Mouse (Mus musculus) retina, postnatal 1 day (tissue): ENCODE results near the gene Foxp1.
A peak's percentile ranks its signal among the peaks of the same experiment; 100 is the strongest.

ENCODE experiments used
- DNase-seq: peaks from one replicate; pipeline ENCODE4 v3.0.0-alpha.2; 2012

Gene Foxp1

DNA sequence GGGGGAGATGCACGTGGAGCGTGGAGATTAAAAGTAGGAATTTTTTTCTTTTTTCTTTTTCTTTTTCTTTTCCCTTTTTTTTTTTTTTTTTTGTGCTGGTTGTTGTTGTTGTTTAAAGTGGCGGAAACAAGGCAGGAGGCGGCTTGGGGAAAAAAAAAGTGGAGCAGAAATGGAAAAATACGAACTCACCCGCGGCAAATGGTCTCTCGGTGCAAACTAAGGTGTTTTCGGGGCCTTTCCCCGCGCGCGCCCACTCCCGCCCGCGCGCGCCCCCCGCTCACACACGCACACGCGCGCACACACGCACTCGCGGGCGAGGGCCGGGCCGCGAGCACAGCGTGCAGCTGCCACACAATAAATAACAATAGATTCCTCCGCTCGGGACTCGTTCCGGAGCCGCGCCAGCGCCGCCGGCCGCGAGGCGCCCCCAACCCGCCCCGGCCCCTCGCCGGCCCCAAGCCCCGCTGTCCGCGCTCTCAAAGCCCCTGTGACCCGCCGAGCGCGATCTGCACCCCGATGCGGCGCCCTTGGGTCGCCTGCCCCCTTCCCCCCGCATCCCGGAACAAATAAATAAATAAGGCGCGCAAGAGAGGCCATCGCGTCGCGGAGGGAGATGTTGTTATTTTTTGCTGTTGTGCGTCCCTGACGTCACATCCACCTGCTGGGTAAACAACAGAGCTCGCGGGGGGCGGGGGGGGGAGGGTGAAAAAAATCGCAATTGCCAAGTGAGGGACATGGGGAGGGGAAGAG lies at the start of gene Foxp1:
Gene Foxp1 (minus strand): TSS at position 363 of the 750 bp plus-strand sequence.
- DNase-seq = peak; percentile 95

DNA sequence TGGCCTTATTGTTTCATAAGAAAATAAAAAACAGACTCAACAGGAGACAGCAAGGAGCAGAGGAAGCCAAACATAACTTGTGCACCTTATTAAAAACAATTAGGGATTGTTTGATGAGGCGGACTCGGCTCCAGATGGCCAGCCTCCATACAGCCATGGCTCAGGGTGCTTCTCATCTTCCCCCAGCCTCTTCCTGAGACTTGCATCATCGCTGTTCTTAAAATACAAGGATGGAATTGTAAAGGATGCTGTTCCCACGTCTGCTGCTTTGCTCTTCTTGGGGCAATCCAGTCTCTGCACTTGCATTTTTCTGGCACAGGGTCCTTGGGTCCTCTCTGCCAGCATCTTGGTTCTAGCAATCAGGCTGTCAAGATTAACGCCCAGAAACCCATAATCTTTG lies 49.5 kb upstream of the Foxp1 start:
- no peak for DNase-seq

DNA sequence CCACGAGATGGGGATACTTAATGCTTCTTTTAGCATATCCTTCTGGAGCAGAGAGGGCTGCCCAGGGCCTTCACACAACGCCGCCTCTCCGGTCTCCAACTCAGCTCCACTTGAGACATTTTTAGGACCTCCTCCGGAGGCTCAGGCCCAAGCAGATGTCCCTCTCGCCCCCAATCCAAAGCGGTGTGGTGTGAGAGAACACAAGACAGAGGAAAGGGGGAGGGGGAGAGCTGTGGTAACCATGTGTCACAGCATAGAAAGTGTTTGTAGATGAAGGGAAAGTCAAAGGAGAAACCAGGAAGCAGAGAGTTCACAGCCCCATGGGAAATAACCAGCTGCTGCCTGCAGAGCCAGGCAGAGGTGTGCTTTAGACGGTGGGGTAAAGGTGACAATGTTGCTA lies 44.4 kb upstream of the Foxp1 start:
- DNase-seq = no peak

DNA sequence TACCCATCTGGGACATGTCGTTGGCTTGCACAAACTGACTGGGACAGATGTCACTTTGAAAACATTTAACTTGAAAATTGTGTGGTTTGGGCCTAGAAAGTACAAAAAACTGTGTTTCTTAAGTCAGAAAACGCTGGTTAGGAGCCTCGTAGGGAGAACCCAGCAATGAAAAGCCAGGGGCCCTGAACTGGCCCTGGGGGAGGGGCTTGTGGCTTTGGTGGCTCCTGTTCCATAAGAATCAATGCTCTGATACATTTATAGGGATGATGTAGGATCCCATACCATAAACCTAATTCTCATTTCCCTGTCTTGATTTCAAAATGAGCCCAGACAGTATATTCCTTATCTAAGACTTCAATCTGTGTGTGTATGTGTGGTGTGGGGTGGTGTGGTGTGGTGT lies 42.2 kb upstream of the Foxp1 start:
- no peak for DNase-seq

DNA sequence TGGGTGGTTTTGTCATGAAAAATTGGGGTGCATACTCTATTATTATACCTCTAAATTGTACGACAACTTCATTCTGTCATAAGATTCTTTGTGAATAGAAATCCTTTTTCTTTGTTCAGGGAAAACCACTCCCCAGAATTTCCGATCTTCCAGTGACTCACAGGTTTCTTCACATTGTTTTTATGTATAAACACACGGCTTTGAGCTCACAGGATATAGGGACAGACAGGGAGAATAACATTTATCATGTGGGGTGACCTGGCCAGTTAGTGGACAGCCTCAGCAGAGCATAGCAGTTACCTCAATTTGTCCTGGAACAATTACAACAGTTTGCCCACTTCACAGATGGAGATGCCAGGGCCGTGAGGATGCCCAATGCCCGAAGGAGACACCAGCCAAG lies 34.4 kb upstream of the Foxp1 start:
- no peak for DNase-seq

DNA sequence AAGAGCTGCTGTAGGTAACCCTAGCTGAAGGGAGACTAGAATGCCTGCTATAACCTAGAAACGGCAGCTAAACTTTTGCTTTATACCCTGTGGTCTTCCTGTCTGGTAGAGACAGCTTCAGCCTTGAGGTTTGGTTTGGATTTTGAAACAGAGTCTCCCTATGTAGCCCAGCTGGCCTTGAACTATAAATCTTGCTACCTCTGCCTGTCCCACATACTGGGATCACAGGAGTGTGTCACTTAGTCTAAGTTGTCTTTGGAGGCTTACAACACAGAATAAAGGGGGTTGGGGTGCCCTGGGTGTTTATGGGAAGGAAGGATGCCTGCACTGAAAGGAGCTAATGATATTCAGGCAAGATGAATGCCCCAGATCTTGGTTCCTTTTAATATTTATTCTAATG lies 30.3 kb upstream of the Foxp1 start:
- DNase-seq = no peak

DNA sequence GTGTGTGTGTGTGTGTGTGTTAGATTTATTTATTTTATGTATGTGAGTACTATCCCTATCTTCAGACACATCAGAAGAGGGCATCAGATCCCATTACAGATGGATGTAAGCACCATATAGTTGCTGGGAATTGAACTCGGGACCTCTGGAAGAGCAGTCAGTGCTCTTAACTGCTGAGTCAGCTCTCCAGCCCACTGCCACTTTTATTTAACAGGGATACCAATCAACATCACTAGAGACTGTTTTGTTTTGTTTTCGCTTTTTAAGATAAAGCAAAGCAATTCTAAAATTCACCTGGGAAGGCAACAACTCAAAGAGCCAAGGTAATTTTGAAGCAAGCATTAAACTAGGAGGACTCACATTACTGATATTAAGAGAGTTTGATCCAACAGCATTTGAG lies 23.9 kb upstream of the Foxp1 start:
- no peak for DNase-seq

DNA sequence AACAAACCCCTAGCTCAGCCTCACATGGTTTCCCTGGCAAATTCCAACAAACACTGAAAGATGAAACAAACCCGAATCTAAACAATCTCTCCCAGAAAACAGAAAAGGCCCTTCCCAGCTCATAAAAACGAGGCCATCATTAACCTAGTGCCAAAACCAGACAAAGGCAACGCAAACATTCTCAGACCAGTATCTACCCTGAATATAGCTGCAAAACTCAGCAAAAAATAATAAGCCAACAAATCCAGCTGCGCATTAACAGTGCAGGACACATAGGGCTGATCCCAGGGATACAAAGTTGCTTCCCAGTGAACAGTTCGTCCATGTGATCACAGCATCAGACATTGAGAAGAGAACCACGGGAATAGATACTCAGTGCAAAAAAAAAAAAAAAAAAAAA lies 22.9 kb upstream of the Foxp1 start:
- no peak for DNase-seq

DNA sequence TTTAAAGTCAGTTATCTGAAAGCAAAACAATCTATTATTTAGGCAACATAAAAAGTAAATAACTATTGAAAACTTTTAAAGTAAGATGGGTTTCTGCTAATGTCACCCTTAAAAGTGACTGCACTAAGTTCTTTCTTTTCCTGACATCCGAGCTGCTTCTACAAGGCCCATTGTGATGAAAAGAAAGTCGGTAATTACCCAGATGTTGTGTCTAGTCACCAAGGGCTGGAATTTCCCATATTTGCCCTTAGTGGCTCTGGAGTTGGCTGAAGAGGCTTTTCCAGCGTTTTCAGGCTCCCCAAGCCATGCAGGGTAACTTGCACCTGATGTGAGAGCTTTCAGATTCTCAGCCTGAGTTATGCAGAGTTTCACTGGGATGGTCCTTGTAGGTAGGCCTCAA lies 18.6 kb upstream of the Foxp1 start:
- DNase-seq = no peak

DNA sequence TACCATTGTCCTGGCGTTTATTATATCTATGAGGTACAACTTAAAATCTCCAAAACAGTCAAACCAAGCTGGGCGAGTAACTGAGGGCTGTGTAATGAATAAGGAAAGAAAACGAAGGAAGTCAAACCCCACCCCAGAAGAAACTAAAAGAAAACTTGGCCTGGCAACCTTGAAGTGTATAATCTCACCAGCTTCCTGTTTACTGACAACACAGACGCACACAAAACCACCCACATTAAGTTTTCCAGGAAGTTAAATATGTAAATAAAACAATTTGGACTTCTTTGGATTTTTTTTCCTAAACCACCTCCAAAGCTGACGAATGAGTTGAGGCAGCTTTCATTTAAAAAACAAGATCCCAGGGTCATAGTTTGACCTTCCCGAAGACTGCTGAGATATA lies 18.1 kb upstream of the Foxp1 start:
- no peak for DNase-seq

DNA sequence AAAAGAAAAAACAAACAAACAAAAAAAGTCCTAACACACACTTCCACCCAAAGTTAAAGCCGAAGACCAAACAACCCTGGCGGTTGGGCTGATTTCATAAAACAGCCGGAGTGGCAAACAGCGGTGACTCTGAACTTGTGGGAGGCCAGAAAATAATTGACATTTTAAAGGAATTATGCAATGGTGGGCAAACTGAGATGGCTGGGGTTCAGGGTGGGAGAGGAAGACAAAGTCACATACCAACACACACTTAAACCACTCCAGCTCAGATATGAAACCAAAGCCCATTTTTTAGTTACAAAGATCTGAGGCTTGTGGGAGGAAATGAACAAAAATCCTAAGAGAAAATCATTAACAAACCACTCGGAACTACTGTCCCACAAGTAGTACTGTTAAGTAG lies 17.6 kb upstream of the Foxp1 start:
- no peak for DNase-seq

DNA sequence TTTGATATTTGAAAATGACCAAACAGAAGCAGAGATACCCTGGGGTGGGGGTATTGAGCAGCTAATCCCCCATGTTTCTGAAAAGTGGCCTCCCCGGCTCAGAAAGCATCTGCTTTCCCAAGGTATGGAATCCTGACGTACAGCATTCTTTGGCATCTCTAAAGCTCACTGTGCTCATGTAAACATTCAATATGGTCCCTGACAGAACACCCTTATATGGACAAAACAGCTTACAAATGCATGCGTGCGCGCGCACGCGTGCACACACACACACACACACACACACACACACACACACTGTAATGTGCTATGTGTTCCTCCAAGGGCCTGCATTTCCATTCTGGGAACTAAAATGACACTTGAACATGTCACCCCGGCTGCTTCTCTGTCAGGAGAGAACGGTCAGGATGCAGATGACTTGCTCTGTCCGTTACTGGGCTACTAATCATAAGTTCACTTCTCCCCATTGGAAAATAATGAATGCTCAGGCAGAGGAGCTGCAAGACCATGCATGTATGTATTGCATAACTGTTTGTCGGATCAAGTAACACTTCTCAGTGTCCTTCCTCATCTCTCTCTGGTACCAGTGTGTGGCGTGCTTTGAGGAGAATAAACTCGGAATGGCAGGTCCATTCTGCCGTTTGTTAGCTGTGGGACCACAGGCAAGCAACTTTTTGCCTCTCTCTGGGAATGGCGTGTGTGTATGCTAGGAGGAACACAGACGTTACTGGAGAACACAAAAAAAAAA lies 15.8 kb upstream of the Foxp1 start:
- DNase-seq = no peak

DNA sequence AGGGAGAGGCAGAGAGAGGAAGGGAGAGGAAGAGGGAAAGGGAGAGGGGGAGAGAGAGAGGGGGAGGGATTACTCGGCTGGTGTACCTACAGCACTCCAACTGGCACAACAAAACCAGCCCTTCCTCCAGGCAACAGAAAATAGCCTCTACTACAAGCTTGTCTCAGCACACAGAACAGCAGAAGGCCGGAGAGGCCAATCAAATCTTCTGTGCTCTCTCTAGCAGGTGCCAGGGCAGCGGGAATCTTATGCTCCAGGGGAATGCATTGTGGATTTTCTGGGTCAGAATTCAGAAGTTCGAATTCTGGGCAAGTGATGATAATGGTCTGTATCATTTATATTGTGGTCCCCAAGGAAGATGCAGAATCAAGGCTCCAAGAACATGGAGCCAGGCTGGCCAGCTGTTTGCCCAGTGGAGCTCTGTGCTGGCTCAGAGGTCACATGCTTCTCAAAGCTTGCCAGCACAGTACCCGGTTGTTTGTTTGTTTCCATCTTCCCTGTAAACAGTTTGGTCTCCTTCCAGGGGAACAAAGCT lies 11.8 kb upstream of the Foxp1 start:
- no peak for DNase-seq

DNA sequence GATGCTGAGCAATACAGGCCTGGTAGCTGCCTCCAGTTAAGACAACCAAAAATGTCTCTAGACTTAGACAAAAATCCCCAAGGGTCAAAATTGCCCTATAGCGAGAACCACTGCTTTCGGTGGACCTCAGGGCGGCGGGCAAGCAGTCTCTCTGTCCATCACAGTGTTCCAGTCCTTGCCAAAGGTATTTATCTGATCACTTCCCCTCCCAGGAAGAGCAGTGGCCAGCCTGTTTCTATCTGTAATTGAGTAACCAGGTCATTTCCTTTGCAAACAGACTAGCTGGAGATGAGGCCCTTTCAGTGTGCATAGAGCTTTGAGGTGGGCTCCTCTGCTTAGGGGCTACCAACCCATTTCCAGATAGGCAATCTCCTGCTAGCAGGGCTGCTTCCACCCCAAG lies 9.9 kb upstream of the Foxp1 start:
- no peak for DNase-seq

DNA sequence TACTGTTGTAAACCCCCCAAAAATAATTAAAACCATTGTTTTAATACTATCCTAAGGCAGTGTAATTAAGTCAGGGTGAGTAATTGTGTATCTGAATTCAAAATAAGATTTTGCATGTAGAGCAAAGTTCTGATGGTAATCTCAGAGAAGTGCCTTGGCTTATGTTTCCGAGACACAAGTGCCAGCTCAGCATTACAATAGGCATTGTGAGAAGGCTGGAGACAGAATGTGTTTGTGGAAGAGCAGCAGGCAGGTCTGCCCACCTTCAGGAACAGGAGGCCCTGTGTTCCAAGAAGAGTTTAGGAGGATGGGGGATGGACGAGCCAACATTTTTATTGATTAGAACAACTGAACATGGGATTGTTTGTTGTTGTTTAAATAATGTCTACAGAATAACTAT lies 6.5 kb upstream of the Foxp1 start:
- no peak for DNase-seq

DNA sequence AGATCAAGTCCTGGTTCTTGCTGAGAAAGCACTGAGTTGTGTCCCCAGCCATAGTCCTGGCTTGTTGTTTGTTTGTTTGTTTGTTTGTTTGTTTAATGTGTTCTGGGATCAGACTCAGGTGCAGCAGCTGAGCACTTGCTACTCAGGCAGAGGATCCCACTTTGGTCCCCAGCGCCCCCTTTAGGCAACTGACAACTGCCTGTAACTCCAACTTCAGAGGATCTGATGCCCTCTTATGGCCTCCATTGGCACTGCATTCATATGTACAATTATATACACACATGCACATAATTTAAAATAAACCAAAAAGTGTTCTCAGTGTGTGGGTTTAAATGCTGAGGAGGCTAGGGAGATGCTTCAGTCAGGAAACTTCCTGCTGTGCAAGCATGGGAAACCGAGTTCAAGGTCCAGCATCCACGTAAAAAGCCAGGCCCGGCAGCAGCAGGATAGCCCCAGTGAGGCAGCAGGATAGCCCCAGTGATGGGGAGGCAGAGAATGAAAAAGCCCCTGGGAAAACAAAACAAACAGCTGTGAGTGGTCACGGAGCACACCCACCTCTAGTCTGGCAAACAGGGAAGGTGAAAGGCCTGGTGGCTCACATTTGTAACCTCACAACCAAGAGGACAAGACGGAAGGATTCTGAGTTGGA lies 5.1 kb upstream of the Foxp1 start:
- no peak for DNase-seq

DNA sequence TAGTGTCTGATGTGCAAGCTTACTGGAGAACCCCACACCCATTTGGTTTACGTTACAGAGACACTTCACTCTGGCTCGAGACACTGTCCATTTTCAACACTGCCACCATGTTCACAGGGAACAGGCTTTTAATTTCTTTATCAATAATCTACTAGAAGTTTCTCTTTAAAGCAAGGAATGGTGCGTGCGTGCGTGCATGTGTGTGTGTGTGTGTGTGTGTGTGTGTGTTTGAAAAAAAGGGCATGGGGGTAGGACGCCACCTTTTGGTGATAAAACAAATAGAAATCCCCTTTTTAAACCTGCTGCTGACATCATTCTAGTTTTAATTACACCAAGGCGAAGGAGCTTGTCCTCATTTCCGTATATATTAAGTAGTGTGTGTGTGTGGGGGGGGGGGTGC lies 2.8 kb upstream of the Foxp1 start:
- DNase-seq = peak; percentile 73

DNA sequence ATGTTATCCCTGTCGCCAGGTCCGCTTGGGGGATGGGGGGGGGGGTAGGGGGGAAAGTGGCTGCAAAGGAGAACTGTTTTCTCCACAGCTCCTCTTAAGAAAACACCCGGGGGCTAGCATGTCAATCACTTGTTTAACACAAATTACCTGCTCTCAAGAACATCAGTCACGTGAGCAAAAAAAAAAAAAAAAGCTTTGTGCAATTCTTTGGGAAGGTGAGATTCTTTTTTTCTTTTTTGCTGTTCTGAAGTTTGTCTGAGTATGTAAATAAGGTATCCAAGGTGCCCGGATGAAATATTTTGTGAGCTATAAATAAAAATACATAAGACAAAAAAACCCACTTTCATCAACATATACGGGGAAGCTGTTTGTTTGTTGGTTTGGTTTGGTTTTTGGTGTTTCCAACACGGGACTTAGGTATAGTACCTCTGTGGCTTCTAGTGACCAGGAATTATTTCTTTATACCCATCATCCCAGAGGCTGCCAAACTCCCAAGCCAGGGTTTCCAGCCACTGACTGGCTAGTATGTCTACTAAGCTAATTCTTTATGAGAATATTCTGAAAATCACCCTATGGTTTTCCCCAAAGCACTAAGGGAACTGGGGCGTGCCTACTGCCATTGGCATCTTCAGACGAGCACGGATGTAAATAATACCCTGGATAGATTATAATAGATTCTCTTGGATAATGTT lies 1.3 kb upstream of the Foxp1 start:
- no peak for DNase-seq

DNA sequence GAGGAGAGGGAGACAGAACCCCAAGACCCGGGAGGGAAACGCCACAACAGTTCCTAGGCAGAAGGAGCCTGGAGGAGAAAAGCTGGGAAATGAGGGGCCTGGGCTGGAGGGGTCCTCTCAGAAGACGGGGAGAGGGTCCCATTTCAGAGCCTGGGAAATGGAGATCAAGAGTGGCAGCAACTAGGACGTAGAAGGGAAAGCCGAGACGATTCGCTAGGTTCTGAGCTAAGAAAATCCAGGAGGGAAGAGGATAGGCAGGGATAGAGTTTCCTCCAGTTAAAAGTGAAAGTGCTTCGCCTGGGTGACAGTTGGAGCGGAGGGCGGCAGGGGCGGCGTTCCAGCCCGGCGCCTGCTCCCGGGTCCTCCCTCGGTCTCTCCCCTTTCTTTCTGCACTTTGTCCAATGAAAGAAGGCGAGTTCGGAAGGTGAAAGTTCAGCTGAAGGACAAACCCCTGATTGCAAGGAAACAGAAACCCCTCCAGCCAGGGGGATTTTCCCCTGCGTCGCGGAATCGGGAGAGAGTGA lies 650 bp upstream of the Foxp1 start:
- DNase-seq = peak; percentile 90

DNA sequence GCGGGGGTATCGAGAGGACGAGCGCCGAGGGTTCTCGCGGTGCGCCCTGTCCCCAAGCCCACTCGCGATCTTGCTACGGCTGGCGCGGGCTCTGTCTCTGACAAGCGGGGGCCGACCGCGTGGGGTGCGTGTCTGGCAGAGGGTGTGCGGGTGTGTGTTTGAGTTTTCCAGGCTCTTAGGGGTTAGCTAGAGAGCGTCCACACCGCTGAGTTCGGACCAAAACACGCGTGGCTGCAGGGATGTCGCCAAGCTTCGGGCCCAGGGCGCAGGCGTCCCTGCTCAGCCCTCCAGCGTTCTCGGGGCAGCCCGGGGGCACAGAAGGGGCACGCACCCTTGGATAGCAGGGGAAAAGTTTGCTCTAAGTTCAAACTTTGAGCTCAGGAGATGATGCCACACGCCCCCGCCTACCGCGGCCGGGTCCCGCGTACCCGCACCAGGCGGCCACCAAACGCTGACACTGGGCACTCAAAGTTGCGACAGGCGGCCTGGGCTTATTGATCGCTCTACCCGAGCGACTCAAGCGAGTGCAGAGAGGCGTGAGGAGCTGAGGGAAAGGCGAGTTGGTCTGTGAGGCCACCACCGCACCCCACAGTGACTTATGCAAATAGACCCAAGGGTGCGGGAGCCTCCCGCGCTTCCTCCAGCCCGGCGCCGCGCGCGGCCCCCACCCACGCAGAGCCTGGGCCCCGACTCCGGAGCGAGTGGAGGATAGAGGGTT lies 721 bp downstream of the Foxp1 start:
- peak; percentile 75 for DNase-seq

DNA sequence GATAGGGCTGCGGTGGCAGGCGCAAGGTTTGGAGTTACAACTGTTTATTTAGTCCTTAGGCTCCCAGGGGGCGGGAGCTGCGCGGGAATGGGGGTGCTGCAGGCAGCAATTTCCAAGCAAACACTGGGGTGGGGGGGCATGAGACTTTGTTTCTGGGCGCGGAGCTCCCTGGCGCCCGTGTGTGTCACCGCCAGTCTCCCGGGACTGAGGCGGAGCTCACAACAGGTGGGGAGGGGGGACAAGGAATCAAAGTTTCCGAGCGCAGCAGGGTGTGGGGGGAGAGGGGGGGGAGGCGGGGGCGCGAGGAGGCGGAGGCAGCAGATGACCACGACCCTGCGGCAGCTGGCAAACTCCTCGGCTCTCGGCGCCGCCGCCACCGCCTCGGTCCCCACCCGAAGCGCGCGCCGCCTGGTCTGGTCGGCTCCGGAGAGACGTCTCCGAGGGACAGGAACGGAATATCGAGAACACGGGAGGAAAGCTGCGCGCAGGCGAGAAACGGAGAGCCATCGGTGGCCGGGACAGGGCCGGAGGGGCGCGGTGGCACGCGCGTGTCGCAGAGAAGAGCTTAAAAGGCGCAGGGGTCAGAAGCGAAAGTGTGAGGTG lies 1.4 kb downstream of the Foxp1 start:
- peak; percentile 74 for DNase-seq

DNA sequence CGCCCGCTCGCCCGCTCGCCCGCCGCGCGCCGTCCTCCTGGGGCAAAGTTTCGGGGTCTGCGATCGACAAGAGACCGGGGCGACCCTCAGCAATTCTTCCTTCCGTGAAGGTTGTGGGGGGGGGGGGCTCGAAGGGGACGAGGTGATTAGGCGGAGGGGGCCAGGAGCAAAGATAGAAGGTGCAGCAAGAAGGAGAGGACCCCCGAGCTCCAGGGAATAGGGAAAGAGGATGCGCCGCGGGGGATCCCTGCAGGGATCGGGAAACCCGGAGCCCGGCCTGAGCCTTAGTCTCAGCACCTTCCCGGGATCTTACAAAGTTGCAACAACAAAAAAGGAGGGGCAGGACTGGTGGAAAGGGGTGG lies 1.9 kb downstream of the Foxp1 start:
- DNase-seq = no peak
